Mouse (Mus musculus) adrenal gland, postnatal 25 days (tissue): ENCODE data around the gene Zfhx3. TPM values are rescaled to one million over a fixed set of nuclear protein-coding genes. Genes with fewer than 3 reads are reported as not detected.

Source experiments
- DNase-seq: peaks from one replicate; pipeline ENCODE4 v3.0.0; 2021; ENCODE audit warnings: mixed read lengths
- total RNA-seq: library from RNA; stranded (reverse); gene quantifications from 2 replicates; pipeline ENCODE4 v1.2.3, GENCODE M21; 2021

The Zfhx3 gene
- total RNA-seq, 1 experiment from 2014 or later: 56.3 TPM

- peak; percentile 98 for DNase-seq
Measured at GRCm38 (mm10) chr8:108896468-108897346, 954.3 kb downstream of the Zfhx3 start.

DNA sequence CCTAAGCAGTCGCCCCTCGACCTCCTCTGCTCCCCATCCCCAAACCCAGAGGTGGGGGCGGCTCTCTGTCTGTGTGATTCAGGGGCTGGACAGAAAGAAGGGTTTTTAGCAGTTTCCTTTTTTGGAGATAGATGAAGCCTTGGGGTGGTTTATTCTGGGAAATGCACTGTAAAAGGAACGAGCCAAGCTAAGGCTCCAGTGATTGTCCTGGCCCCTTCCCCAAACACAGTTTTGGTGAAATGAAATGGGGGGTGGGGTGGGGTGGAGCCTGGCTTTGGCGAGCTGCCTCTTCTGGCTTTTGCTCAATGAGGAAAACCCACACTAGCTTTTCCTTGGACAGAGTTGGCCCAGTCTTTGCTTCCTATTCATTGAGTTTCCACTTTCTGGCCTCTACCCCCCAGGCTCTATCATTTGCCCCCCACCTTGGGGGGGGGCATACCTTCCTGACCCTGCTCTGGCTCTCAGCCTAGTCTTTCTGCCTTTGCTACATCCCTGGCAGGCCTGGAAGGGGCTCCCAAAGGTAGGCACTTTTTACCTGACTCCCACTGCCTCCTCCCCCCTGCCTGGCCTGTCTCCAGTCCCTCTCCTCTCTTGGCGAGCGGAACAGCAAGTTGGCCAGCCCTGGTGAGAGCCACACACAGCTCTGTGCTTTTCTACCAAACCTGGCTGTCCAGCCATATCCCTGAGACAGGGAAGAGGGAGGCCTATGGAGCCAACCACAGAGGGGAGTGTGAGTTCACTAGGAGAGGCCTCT, 955.1 kb downstream of the Zfhx3 start:
- no peak for DNase-seq

- no peak for DNase-seq
Measured at GRCm38 (mm10) chr8:108899251-108899771, 956.9 kb downstream of the Zfhx3 start.

- DNase-seq: no peak
Measured at GRCm38 (mm10) chr8:108900541-108900940, 958.1 kb downstream of the Zfhx3 start.

GRCm38 (mm10) chr8:108901208-108901607, 958.8 kb downstream of the Zfhx3 start:
- DNase-seq: no peak

- no peak for DNase-seq
Measured at GRCm38 (mm10) chr8:108903550-108903949, 961.1 kb downstream of the Zfhx3 start.

GRCm38 (mm10) chr8:108904288-108904971, 962.0 kb downstream of the Zfhx3 start:
- DNase-seq: no peak

- no peak for DNase-seq
Measured at GRCm38 (mm10) chr8:108908066-108908465, 965.6 kb downstream of the Zfhx3 start.

GRCm38 (mm10) chr8:108908540-108908939, 966.1 kb downstream of the Zfhx3 start:
- DNase-seq: no peak

GRCm38 (mm10) chr8:108909035-108909434, 966.6 kb downstream of the Zfhx3 start:
- no peak for DNase-seq

GRCm38 (mm10) chr8:108909455-108909854, 967.0 kb downstream of the Zfhx3 start:
- no peak for DNase-seq

- DNase-seq: no peak
Measured at GRCm38 (mm10) chr8:108910843-108911242, 968.4 kb downstream of the Zfhx3 start.

GRCm38 (mm10) chr8:108911511-108911910, 969.1 kb downstream of the Zfhx3 start:
- DNase-seq: peak; percentile 84

- no peak for DNase-seq
Measured at GRCm38 (mm10) chr8:108912998-108913397, 970.6 kb downstream of the Zfhx3 start.

GRCm38 (mm10) chr8:108915425-108915824, 973.0 kb downstream of the Zfhx3 start:
- no peak for DNase-seq

GRCm38 (mm10) chr8:108915876-108916275, 973.4 kb downstream of the Zfhx3 start:
- DNase-seq: no peak

DNA sequence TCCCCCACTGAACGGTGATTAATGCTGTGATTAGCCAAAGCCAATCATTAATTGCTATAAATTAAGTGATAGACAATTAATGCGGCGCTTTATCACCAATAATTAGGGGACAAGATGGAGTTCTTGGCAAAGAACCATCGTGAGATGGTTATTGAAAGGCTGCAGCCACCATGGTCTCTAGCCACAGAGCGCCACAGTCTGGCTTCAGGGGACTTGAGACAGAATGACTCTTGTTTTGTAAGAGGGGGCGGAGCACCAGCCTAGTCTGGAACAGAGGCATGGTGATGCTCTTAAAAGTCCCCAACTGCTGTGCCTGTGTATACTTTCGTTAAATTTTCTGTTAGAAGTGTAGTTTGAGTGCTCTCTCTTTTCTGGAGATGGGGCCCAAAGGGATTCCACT, 977.7 kb downstream of the Zfhx3 start:
- no peak for DNase-seq

DNA sequence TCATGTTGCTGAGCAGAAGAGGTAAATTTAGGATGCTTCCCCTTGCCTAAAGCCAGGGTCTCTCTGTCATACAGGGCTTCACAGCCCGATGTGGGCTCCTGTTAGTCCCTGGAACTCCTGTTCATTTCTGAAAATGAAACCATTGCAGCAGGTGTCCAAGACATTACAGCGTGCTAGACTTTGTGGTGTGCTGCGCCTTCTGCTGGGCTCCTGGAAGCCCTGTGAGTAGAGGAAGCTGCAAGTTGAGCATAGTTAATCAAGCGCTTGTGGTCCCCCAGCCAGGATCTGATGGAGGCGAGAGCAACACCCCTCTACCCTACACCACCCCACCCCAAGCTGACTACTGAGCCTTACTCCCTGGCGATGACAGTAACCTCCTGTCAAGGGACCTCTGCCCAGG, 980.7 kb downstream of the Zfhx3 start:
- DNase-seq: no peak

- peak; percentile 36 for DNase-seq
Measured at GRCm38 (mm10) chr8:108924526-108924925, 982.1 kb downstream of the Zfhx3 start.

DNA sequence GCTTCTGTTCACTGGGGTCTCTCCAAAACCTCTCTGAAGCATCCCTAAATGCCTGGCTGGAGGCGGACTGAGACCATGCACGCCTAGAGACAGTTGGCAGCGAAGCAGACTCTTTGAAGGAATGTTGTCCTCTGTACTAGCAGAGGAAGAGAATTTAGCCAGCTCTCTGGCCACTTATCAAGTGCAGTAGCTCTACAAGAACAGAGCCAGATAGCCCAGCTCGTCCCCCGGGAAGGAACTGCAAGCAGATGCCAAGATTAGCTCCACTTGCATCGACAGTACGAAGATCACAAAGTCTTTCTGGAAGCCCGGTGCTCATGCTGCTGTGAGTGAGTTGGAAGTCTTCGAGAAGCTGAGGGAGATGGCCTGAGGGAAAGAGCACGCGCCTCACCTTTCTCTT, 983.7 kb downstream of the Zfhx3 start:
- DNase-seq: no peak

DNA sequence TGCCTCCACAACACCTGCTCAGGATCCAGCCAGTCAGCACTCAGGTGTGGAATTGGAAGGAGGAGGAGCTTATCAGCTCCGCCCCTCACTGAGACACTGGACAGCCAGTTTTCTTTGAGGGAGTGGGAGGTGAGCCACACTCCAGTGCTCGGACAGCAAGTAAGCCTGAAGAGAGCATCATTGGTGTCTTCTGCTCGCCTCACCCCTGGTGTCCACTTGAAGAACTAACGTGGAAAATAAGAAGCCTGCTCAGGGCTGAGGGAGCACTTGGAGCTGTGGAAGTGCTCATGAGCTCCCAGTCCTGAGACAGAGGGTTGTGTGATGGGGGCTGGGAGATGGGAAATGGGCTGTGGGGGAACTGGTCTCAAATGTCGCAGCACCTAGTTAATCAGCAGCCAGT, 988.2 kb downstream of the Zfhx3 start:
- DNase-seq: no peak

DNA sequence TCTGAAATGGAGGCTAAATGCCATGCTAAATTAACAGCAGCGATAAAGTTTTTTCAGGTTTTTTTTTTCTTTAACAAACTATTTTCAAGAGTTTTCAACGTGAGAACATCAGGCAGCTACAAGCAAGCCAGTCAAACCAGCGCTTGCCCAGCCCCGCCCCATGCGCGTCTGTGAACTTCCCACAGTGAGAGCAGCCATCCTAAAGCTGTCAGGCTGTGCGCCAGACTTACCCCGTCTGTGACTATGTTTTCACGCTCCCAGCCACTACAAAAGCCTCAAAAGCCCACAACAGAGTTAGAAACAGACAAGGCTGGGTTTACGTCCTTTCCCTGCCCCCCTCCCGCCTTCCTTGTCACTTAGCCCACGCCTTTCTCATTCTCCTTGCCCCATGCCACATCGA, 989.4 kb downstream of the Zfhx3 start:
- no peak for DNase-seq

DNA sequence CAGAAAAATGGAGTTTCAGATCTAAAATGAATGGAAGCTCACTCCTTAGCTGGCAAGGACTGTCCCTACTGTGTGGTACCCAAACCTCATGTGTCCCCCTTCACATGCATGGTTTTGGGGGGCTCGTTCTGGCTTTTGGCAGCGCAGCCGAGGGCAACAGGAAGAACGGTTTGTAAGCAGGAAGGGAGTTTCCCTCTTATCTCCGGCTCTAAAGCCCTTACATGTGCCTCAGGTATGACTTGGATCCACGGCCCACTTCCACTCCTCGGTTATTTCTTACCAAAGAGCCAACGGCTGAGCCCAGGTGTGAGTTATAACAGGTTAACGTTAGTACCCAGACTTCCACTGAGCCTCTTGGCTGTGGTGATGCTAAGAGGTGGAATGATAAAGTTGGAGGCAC, 990.3 kb downstream of the Zfhx3 start:
- no peak for DNase-seq
